Mouse (Mus musculus): ENCODE results near the gene Akt1s1. TPM values are rescaled to one million over a fixed set of nuclear protein-coding genes. Genes with fewer than 3 reads are reported as not detected.

Akt1s1 gene
- 1.1 TPM for polyA plus RNA-seq (2014; fragmentation: Illumina TruSeq; extraction: RNeasy Lipid Tissue Mini Kit (QIAGEN cat#74804); ENCODE audit: low replicate concordance)

DNA sequence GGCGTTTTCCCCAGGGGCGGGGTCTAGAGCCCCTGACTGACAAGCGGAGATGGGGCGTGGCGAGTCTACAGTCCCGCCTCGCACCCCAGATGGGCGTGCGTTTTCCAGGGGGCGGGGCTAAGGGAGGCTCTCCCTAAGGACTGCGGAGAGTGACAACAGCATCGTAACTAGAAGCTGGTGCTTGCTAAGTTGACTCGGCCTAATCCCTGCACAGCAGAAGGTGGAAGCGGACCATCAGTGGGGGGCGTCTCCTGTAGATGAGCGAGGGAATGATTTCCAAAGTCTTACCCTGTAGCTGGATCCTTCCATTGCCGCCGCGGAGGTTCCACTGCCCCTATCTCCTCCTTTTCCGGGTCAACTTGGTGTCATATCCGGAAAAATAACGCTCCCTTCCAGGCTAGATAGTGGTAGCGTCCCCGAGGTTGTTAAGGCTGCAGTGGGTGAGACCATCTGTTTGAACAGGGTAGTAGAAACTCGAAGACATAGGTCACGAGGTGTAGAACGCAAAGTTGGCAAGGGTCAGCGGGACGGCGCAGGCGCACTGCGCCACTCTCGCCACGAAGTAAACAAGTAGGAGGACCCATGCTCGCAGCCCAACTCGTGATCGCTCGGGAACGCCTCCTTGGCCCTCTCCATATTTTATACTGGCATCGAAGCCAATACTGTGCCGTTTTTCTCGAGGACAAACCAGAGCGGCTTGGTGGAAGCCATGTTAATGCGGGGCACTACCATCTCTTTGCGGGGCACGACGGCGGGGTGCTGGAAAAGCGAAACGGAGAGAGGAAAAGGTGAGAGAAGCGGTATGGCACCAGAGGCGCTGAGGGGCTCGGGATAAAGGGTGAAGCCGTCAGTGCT, at the start of gene Akt1s1, which contains the start of gene Tbc1d17:
Akt1s1 (plus strand) TSS at position 431 of the 855 bp plus-strand sequence.
Tbc1d17 (minus strand) TSS at position 519 of the 855 bp plus-strand sequence.

GRCm38 (mm10) chr7:44815721-44816469, 32.9 kb upstream of the Akt1s1 start, which contains the start of the genes Nup62 and Il4i1:
Nup62 (plus strand) TSS chr7:44816088.
Il4i1 (plus strand) TSS chr7:44816387.

DNA sequence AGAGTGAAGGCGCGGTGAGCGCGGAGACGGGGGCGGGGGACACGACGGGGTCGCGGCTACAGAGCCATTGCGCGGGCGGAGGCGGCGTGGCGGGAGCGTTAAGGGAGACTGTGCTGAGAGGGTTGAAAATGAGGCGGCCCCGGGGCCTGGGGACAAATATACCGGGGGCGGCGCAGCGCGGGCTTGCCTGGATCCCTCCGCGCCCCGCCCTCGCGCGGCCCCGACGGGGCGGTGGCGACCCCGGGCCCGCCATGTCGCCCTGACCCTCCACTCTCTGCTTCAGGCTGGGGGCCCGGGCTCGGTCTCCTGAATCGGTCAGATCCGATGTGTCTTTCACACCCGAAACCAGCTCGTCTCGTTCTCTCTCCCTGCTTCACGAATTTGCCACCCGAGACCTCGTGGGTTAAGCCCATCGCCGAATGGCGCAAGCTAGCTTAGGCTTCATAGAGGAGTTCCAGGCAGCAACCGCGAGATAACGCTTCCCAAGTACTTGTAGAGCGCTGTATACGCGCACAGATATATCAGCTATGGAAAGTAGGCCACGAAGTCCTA, 32.2 kb upstream of the Akt1s1 start, which contains the start of gene Atf5:
Atf5 (minus strand) TSS at position 189 of the 552 bp plus-strand sequence.

GRCm38 (mm10) chr7:44857042-44857552, 8.3 kb downstream of the Akt1s1 start, which contains the start of gene Pnkp:
Pnkp (plus strand) TSS chr7:44857139.

DNA sequence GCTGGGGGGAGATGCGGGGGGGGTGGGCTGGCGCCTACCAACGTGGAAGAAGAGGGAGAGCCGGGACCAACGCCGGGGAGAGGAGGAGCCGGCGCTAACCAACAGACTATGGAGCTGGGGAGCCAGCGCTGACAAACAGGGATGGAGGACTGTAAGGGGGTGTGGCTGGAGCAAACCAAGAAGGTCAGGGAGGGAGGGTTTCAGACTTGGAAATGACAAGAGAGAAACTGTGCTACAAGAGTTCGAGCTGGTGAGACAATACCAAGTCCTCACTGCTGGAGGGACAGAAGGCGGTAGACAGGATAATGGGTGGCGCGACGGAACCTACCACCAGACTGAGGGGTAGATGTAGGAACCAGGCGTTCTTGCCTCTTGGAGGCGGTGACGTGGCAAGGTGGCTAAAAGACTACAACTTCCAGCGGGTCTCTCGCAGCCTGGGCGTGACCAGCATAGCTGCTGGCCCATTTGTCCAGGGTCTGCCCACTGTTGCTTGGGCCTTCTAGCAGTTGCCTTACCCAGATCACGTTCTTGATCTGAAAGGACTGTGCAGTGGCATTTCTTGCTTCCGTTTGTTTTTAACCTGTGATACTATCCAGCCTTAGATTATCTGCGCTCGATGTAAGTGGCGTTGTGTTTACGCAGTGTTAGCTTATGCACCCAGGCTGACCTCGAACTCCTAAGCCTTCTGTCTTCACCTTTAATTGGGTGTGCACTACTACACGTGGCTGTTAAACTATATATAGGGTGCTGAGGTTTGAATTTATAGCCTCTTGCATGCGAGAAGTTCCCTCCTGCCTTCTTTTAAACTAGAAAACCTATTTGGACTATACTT, 21.1 kb downstream of the Akt1s1 start, which contains the start of gene Ptov1:
Ptov1 (minus strand) TSS at position 92 of the 832 bp plus-strand sequence.

DNA sequence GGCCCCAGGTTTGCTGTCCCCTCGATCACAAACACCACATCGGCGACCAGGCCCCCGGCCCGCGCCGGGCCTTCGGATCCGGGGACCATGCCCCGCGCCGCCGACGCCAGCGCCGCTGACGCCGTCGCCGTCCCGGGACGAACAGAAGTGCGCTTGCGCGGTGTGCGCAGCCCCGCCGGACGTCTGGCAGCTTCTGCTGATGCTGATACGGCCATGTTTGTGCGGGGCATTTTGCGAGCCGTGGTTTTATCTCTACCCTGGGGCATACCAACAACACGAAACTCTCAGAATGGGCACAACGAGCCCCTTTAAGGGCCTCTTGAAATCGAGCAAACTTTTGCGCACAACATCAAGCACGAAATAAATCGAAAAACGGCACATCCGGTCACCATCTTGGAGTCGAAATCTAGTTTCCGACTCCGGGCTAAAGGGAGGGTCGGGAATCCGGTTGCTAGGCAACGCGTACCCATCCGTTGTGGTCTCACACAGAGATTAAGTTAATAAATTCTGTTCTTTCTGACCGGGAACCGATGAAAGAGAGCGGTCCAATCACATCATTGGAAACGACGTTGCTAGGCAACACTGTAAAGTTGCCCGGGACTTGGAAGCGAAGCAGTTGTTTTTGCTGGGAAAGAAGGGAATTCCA, 43.6 kb downstream of the Akt1s1 start, which contains the start of gene Med25:
Med25 (minus strand) TSS at position 437 of the 646 bp plus-strand sequence.

DNA sequence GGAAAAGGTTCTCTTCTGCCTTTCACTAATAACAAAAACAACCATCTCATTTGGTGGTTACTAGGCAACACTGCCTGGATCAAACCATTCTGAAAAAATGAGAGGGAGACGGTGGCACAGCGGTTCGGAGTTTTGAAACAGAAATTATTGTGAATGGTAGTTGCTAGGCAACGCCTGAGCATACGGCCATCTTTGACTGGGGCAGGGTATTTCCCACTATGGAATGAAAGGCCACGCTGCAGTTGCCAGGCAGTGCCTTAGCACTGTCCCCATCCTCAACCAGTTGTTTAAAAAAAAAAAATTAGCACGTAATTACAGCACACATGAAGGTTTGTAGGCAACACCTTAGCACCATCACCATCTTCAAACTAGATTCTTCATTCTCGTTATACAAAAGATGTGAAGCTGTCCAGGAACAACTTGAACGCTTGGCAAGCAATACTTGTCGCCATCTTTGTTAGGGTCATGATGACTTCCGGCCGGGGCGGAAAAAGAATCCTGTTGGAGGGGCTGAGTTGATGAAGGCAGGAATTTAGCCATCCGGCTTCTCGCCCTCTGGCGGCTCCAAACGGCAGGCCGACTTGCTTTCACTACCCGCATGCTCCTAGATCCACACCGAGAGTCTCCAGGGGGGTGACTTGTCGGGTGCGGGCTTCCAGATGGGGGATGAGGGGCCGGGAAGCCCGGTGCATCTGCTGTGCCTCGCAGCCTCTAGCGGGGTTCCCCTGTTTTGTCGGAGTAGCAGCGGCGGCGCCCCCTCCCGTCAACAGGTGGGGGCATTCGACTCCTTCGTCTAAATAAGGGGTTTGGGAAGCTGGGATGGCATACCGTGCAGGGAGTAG, 47.0 kb downstream of the Akt1s1 start, which contains the start of gene Fuz:
Fuz (plus strand) TSS at position 487 of the 842 bp plus-strand sequence.

Other genes with a start within 250 kb of the Akt1s1 start
- gene Myh14, start 178.1 kb upstream of the Akt1s1 start, polyA plus RNA-seq (2014; fragmentation: Illumina TruSeq; extraction: RNeasy Lipid Tissue Mini Kit (QIAGEN cat#74804); ENCODE audit: low replicate concordance) = 0.78 TPM
- gene Izumo2, start 140.2 kb upstream of the Akt1s1 start, polyA plus RNA-seq (2014; fragmentation: Illumina TruSeq; extraction: RNeasy Lipid Tissue Mini Kit (QIAGEN cat#74804); ENCODE audit: low replicate concordance) = not detected
- 10.2 TPM for gene Vrk3, start 100.6 kb upstream of the Akt1s1 start, polyA plus RNA-seq (2014; fragmentation: Illumina TruSeq; extraction: RNeasy Lipid Tissue Mini Kit (QIAGEN cat#74804); ENCODE audit: low replicate concordance)
- 0.45 TPM for gene Zfp473, start 97.9 kb upstream of the Akt1s1 start, polyA plus RNA-seq (2014; fragmentation: Illumina TruSeq; extraction: RNeasy Lipid Tissue Mini Kit (QIAGEN cat#74804); ENCODE audit: low replicate concordance)
- 3.6 TPM for gene Nup62, start 32.9 kb upstream of the Akt1s1 start, polyA plus RNA-seq (2014; fragmentation: Illumina TruSeq; extraction: RNeasy Lipid Tissue Mini Kit (QIAGEN cat#74804); ENCODE audit: low replicate concordance)
- gene Il4i1, start 32.6 kb upstream of the Akt1s1 start, polyA plus RNA-seq (2014; fragmentation: Illumina TruSeq; extraction: RNeasy Lipid Tissue Mini Kit (QIAGEN cat#74804); ENCODE audit: low replicate concordance) = not detected
- gene Atf5, start 32.3 kb upstream of the Akt1s1 start, polyA plus RNA-seq (2014; fragmentation: Illumina TruSeq; extraction: RNeasy Lipid Tissue Mini Kit (QIAGEN cat#74804); ENCODE audit: low replicate concordance) = 1.0 TPM
- not detected for gene Tbc1d17, start 88 bp downstream of the Akt1s1 start, polyA plus RNA-seq (2014; fragmentation: Illumina TruSeq; extraction: RNeasy Lipid Tissue Mini Kit (QIAGEN cat#74804); ENCODE audit: low replicate concordance)
- not detected for gene Pnkp, start 8.1 kb downstream of the Akt1s1 start, polyA plus RNA-seq (2014; fragmentation: Illumina TruSeq; extraction: RNeasy Lipid Tissue Mini Kit (QIAGEN cat#74804); ENCODE audit: low replicate concordance)
- not detected for gene Ptov1, start 20.8 kb downstream of the Akt1s1 start, polyA plus RNA-seq (2014; fragmentation: Illumina TruSeq; extraction: RNeasy Lipid Tissue Mini Kit (QIAGEN cat#74804); ENCODE audit: low replicate concordance)
- gene Med25, start 43.7 kb downstream of the Akt1s1 start, polyA plus RNA-seq (2014; fragmentation: Illumina TruSeq; extraction: RNeasy Lipid Tissue Mini Kit (QIAGEN cat#74804); ENCODE audit: low replicate concordance) = 1.3 TPM
- gene Fuz, start 47.1 kb downstream of the Akt1s1 start, polyA plus RNA-seq (2014; fragmentation: Illumina TruSeq; extraction: RNeasy Lipid Tissue Mini Kit (QIAGEN cat#74804); ENCODE audit: low replicate concordance) = 0.48 TPM
- gene Ap2a1, start 80.5 kb downstream of the Akt1s1 start, polyA plus RNA-seq (2014; fragmentation: Illumina TruSeq; extraction: RNeasy Lipid Tissue Mini Kit (QIAGEN cat#74804); ENCODE audit: low replicate concordance) = 9.8 TPM
- not detected for gene Tsks, start 94.2 kb downstream of the Akt1s1 start, polyA plus RNA-seq (2014; fragmentation: Illumina TruSeq; extraction: RNeasy Lipid Tissue Mini Kit (QIAGEN cat#74804); ENCODE audit: low replicate concordance)
- 0.15 TPM for gene Cpt1c, start 125.9 kb downstream of the Akt1s1 start, polyA plus RNA-seq (2014; fragmentation: Illumina TruSeq; extraction: RNeasy Lipid Tissue Mini Kit (QIAGEN cat#74804); ENCODE audit: low replicate concordance)
- gene Prmt1, start 137.6 kb downstream of the Akt1s1 start, polyA plus RNA-seq (2014; fragmentation: Illumina TruSeq; extraction: RNeasy Lipid Tissue Mini Kit (QIAGEN cat#74804); ENCODE audit: low replicate concordance) = 2.3 TPM
- gene Irf3, start 148.7 kb downstream of the Akt1s1 start, polyA plus RNA-seq (2014; fragmentation: Illumina TruSeq; extraction: RNeasy Lipid Tissue Mini Kit (QIAGEN cat#74804); ENCODE audit: low replicate concordance) = 11.1 TPM
- gene Bcl2l12, start 149.7 kb downstream of the Akt1s1 start, polyA plus RNA-seq (2014; fragmentation: Illumina TruSeq; extraction: RNeasy Lipid Tissue Mini Kit (QIAGEN cat#74804); ENCODE audit: low replicate concordance) = not detected
- gene Scaf1, start 167.4 kb downstream of the Akt1s1 start, polyA plus RNA-seq (2014; fragmentation: Illumina TruSeq; extraction: RNeasy Lipid Tissue Mini Kit (QIAGEN cat#74804); ENCODE audit: low replicate concordance) = 2.0 TPM
- 1.1 TPM for gene Rras, start 169.0 kb downstream of the Akt1s1 start, polyA plus RNA-seq (2014; fragmentation: Illumina TruSeq; extraction: RNeasy Lipid Tissue Mini Kit (QIAGEN cat#74804); ENCODE audit: low replicate concordance)
- not detected for gene Prr12, start 203.9 kb downstream of the Akt1s1 start, polyA plus RNA-seq (2014; fragmentation: Illumina TruSeq; extraction: RNeasy Lipid Tissue Mini Kit (QIAGEN cat#74804); ENCODE audit: low replicate concordance)
- gene Nosip, start 213.4 kb downstream of the Akt1s1 start, polyA plus RNA-seq (2014; fragmentation: Illumina TruSeq; extraction: RNeasy Lipid Tissue Mini Kit (QIAGEN cat#74804); ENCODE audit: low replicate concordance) = 4.6 TPM
- gene Prrg2, start 213.7 kb downstream of the Akt1s1 start, polyA plus RNA-seq (2014; fragmentation: Illumina TruSeq; extraction: RNeasy Lipid Tissue Mini Kit (QIAGEN cat#74804); ENCODE audit: low replicate concordance) = 9.4 TPM
- not detected for gene Rcn3, start 243.2 kb downstream of the Akt1s1 start, polyA plus RNA-seq (2014; fragmentation: Illumina TruSeq; extraction: RNeasy Lipid Tissue Mini Kit (QIAGEN cat#74804); ENCODE audit: low replicate concordance)

All from small intestine, adult 10 weeks (tissue).